ENCODE assay signal across 9 mouse cellular contexts in genomic region chr14:49238206-49238605, GRCm38 (mm10). TPM values are rescaled to one million over a fixed set of nuclear protein-coding genes. Genes with fewer than 3 reads are reported as not detected.
DNase-seq lines count a peak whose midpoint lies in the region; ATAC-seq and TF ChIP-seq lines count a peak whose summit lies in the region.
"Had no signal": no experiment of that assay in that cellular context is flagged by ENCODE, and none has a peak within 500 bp of the region (broad histone marks: within the 10 kb centered on the region; RNA-seq: fewer than 3 reads in every experiment).

No protein-coding gene starts in this region.

- peak; percentile 40 for TF ChIP-seq CTCF in bone marrow, adult 2 months (IDR thresholded peaks at IDR 0.05; ENCODE audit: control insufficient read depth, insufficient read depth, low read length)

- intact Hi-C loops in heart, postnatal 14 days (cut with DNase I), result loop anchor here (1.0 to 2.0 kb wide), 3 partner anchors 302 to 547 kb away; no protein-coding TSS in a partner anchor

- 0 out of 2 replicates have a peak, but pooled peaks have one; percentile 56 for ATAC-seq in embryonic facial prominence, embryonic 12.5 days (ENCODE audit: insufficient number of reproducible peaks, insufficient read depth, low FRiP score, low TSS enrichment)
- peak; percentile 51; the same call in 1 of the 2 replicates for ATAC-seq in lung, embryonic 16.5 days (ENCODE audit: low read depth)

- no peaks in the 10 kb centered on the region for H3K4me1 ChIP-seq in bone marrow, adult 2 months (ENCODE audit: control insufficient read depth, insufficient read depth, low read length)
- no peaks in the 10 kb centered on the region for H3K4me1 ChIP-seq in embryonic facial prominence, embryonic 12.5 days
- H3K4me1 ChIP-seq in lung, embryonic 16.5 days (replicated peaks; ENCODE audit: control insufficient read depth, insufficient read depth, low read length), result no peaks in the 10 kb centered on the region

- 38% methylated on average over 11 of the region's 11 CpGs for WGBS in bone marrow, adult 2 months
- 33% methylated on average over 11 of the region's 11 CpGs for WGBS in embryonic facial prominence, embryonic 12.5 days
- WGBS in lung, embryonic 16.5 days, result 30% methylated on average over 11 of the region's 11 CpGs

- H3K27ac ChIP-seq in bone marrow, adult 2 months (ENCODE audit: control insufficient read depth, insufficient read depth, low read depth, low read length, poor library complexity), result no peak overlapping the region
- no peak overlapping the region for H3K27ac ChIP-seq in embryonic facial prominence, embryonic 12.5 days
- H3K27ac ChIP-seq in lung, embryonic 16.5 days (ENCODE audit: low read length), result no peak overlapping the region

- H3K4me3 ChIP-seq in bone marrow, adult 2 months (replicated peaks; ENCODE audit: control insufficient read depth, low read depth, low read length), result no peak overlapping the region
- H3K4me3 ChIP-seq in embryonic facial prominence, embryonic 12.5 days, result no peak overlapping the region
- no peak overlapping the region for H3K4me3 ChIP-seq in lung, embryonic 16.5 days (ENCODE audit: low read length)

- no peak overlapping the region for H3K9ac ChIP-seq in embryonic facial prominence, embryonic 12.5 days
- no peak overlapping the region for H3K9ac ChIP-seq in lung, embryonic 16.5 days (ENCODE audit: low read length)

- DNase-seq in ES-CJ7 (ENCODE audit: low read depth, low spot score), result peak; percentile 71
- DNase-seq in heart, postnatal 14 days, result peak; percentile 53 to 63
- peak; percentile 78 to 80 for DNase-seq in kidney, postnatal 4 days
- DNase-seq in ovary, postnatal 36 days (ENCODE audit: low spot score), result peak; percentile 61
- DNase-seq in natural killer cell, adult 2 months (ENCODE audit: low spot score in 2 of 2), result no peak

- TF ChIP-seq POLR2A in bone marrow, adult 2 months (IDR thresholded peaks at IDR 0.05; ENCODE audit: borderline replicate concordance, control insufficient read depth, low read depth, low read length), result no peak

- no peaks in the 10 kb centered on the region for H3K9me3 ChIP-seq in embryonic facial prominence, embryonic 12.5 days
- no peaks in the 10 kb centered on the region for H3K9me3 ChIP-seq in lung, embryonic 16.5 days (ENCODE audit: control insufficient read depth, low read length)

- H3K36me3 ChIP-seq in embryonic facial prominence, embryonic 12.5 days, result no peaks in the 10 kb centered on the region
- no peaks in the 10 kb centered on the region for H3K36me3 ChIP-seq in lung, embryonic 16.5 days (ENCODE audit: control insufficient read depth, insufficient read depth, low read length)

- no peak overlapping the region for H3K4me2 ChIP-seq in embryonic facial prominence, embryonic 12.5 days (replicated peaks)
- no peak overlapping the region for H3K4me2 ChIP-seq in lung, embryonic 16.5 days (ENCODE audit: low read depth, low read length)

- H3K27me3 ChIP-seq in embryonic facial prominence, embryonic 12.5 days, result no peaks in the 10 kb centered on the region
- H3K27me3 ChIP-seq in lung, embryonic 16.5 days (ENCODE audit: control insufficient read depth, insufficient read depth, low read depth, low read length), result no peaks in the 10 kb centered on the region

RNA-seq across cellular contexts. Expression of gene ccdc198, which starts 7.1 kb away (rescaled TPM):
- not detected in 2 replicates for polyA plus RNA-seq in bone marrow, adult 2 months (2011; ENCODE audit: insufficient read depth, insufficient read length, low replicate concordance, missing spikeins)
- polyA plus RNA-seq in embryonic facial prominence, embryonic 12.5 days (2016; fragmentation: Nextera tagmentation; extraction: Ambion mirVana), result 0.19 TPM in 1 of 2 replicates, not detected in the other
- not detected for total RNA-seq in heart, postnatal 14 days (2021)
- 5.1 and 5.8 TPM in 2 replicates for polyA plus RNA-seq in lung, embryonic 16.5 days (2015; fragmentation: Nextera tagmentation; extraction: Ambion mirVana)
- total RNA-seq: gastrocnemius, postnatal 4 days had no signal

Comparison
In these comparisons a context has a peak if more than half of its experiments do, and no peak if none do; other contexts are left out.
1. DNase-seq: peak in ES-CJ7 (single experiment), heart, postnatal 14 days (2 of 2), kidney, postnatal 4 days (2 of 2) and ovary, postnatal 36 days (single experiment); none in natural killer cell, adult 2 months (0 of 2).